Mouse (Mus musculus): ENCODE data around the gene Frmd4b. TPM values are rescaled to one million over a fixed set of nuclear protein-coding genes. Genes with fewer than 3 reads are reported as not detected.

The Frmd4b gene
- polyA plus RNA-seq, 1 experiment from 2014 or later = 7.7 TPM

DNA sequence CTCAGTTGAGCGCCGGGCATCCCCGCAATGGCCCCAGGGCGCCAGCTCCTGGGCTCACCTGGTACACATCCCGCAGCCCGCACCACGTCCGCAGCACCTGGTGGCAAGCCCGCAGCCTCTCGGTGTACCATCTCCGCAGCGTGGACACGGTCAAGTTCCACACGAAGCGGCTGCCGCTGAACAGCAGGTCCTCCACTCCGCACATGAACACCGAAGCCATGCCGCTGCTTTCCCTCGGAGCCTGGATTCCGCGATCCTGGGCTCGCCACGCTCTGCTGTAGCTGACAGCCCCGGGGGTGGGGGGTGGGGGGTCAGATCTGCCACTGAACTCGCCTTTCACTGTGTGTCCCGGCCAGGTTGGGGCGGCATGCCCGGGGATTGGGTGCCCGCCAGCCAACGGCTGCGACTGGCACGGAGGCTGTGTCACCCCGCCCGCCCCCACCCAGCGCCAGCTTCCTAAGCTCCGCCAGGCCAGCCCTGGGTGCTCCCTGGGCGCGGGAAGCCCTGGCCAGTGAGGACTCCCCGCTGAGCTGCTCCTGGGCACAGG is 129.7 kb downstream of the Frmd4b start:
- WGBS (ENCODE audit: insufficient replicate concordance) = 3% methylated on average over 40 of the region's 40 CpGs

DNA sequence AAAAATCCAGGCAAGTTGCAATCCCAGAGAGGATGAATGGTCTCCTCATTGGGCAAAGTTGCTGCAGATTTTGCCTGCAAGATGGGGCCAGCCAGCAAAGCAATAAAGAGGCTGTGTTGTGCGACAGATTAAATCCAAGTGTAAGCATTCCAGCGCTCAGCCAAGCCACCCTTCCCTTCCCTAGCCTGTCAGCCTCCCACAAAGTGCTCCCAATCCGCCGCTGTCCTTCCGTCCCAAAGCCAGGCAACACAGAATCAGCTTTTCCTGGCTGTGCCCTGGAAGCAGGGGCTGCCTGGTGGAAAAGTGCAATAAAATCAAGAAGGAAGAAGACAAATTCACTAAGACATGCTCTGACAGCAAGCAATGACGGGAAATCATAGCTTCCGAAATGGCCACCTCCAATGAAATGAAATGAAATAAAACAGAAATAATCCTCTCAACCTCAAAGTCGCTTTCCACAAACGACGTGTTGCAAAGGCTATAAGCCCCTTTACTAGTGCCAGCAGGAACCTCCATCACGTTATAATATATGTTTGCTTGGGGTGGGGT is 130.5 kb downstream of the Frmd4b start:
- Histone ChIP-seq H3K27ac (no peak overlapping the region), H3K36me3 (no peaks in the 10 kb centered on the region), H3K4me3 (peak overlapping the region; percentile 46), H3K27me3 (replicated peaks) (peaks cover 39% of the 10 kb centered on the region), H3K9ac (no peak overlapping the region), H3K9me3 (replicated peaks) (no peaks in the 10 kb centered on the region), H3K4me1 (0 out of 2 replicates have a peak, but pooled peaks cover 6% of the 10 kb centered on the region), H3K4me2 (peak overlapping the region; percentile 72)
- no peak for ATAC-seq
- 21% methylated on average over 11 of the region's 11 CpGs for WGBS (ENCODE audit: insufficient replicate concordance)

More for the DNA sequence above, 129.7 kb downstream of the Frmd4b start:
- Histone ChIP-seq H3K4me3 (peak overlapping the region; percentile 46), H3K4me2 (peak overlapping the region; percentile 72), H3K27me3 (replicated peaks) (peaks cover 39% of the 10 kb centered on the region), H3K9ac (peak overlapping the region; percentile 46; the same call in 1 of the 2 replicates), H3K4me1 (0 out of 2 replicates have a peak, but pooled peaks cover 6% of the 10 kb centered on the region), H3K27ac (no peak overlapping the region), H3K36me3 (no peaks in the 10 kb centered on the region), H3K9me3 (replicated peaks) (no peaks in the 10 kb centered on the region)
- no peak for ATAC-seq

DNA sequence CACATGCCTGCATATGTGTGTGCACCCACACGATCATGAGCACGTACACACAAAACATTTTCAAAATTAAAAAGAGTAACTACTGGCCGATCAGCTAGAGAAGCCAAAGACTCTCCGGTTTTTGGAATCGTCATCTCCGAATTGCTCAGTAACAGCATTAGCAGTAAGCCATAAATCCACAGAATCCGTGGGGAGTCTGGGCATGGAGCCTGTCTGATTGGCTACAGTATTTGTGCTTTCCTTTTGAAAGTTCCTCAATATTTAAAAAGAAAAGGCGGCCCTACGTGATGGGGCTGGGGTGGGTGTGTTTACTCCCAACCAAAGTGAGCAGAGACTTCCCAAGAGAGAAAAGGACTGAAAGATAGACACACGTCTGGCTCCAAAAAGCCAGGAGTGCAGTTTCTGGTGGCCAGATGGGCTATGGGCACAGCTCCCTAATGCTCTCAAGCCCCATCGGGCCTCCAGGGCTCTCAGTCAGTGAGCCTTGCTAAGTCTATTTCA is 131.4 kb downstream of the Frmd4b start:
- Histone ChIP-seq H3K27me3 (replicated peaks) (peaks cover 39% of the 10 kb centered on the region), H3K4me3 (no peak overlapping the region), H3K4me1 (0 out of 2 replicates have a peak, but pooled peaks cover 6% of the 10 kb centered on the region), H3K9ac (no peak overlapping the region), H3K27ac (no peak overlapping the region), H3K4me2 (no peak overlapping the region), H3K36me3 (no peaks in the 10 kb centered on the region), H3K9me3 (replicated peaks) (no peaks in the 10 kb centered on the region)
- ATAC-seq = no peak
- 75% methylated on average over 11 of the region's 11 CpGs for WGBS (ENCODE audit: insufficient replicate concordance)

DNA sequence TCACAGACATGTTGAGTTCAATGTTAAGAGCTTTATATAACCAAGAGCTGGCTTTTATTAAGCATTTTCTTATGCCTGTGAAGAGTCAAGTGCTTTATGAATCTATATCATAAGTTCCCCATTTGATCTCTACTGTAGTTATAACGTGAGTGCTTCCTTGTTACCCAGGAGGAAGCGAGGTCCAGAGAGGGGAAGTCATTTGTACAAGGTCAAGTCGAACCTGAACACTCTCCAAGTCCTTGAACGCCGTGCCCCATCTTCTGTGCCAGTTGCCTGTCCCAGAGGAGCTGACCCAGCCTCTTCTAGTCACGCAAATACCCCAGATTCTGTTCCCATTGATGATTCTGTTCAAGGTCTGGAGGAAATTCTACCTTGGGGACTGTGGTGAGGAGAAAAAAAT is 135.4 kb downstream of the Frmd4b start:
- WGBS (ENCODE audit: insufficient replicate concordance) = 41% methylated on average over 6 of the region's 6 CpGs
- H3K4me2 ChIP-seq = no peak overlapping the region
- H3K9ac ChIP-seq = no peak overlapping the region
- H3K27me3 ChIP-seq (replicated peaks) = peaks cover 15% of the 10 kb centered on the region
- no peaks in the 10 kb centered on the region for H3K9me3 ChIP-seq (replicated peaks)
- no peak overlapping the region for H3K27ac ChIP-seq
- H3K4me3 ChIP-seq = no peak overlapping the region
- no peaks in the 10 kb centered on the region for H3K4me1 ChIP-seq
- no peaks in the 10 kb centered on the region for H3K36me3 ChIP-seq
- ATAC-seq = no peak

DNA sequence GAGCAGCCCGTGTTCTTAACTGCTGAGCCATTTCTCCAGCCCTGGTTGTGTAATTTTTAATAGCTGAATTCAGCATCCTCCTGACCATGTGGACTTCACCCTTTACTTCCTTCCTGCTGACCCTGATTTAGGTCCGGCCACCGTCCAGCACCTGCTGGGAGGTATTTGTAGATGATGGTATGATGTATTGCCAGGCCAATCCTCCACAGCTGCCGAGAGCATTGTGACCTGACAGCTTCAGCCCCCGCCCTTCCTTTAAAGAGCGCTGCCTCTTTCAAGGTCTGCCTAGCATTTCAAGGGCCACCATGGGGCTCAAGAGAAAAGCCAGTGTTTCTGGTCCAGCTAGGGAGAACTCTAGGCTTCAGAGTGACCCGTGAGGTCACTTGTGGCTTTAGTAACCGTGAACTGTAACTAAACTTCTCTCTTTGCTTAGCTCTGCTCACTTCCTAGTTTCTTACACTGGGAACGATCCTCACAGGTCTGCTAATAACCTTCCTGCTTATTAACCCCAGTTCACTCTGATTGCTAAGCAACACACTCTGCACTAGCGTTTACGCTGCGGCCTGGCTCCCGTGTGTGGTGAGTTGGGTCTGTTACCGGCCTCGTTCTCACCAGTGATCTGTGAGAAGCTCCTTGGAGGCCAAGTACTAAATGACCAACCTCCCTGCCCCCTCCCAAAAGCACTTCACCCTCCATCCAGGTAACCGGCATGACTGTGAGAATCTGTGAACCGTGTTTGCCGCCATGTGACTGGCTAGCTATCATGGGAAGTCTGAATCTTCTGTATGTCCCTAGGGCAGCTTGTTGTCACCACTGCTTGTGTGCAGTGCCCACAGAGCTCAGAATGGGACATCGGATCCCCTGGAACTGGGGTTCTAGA is 138.1 kb downstream of the Frmd4b start:
- no peak for ATAC-seq
- Histone ChIP-seq H3K4me2 (no peak overlapping the region), H3K36me3 (no peaks in the 10 kb centered on the region), H3K9me3 (replicated peaks) (no peaks in the 10 kb centered on the region), H3K27me3 (replicated peaks) (no peaks in the 10 kb centered on the region; the same call in 1 of the 2 replicates), H3K27ac (no peak overlapping the region), H3K9ac (no peak overlapping the region), H3K4me1 (no peaks in the 10 kb centered on the region), H3K4me3 (no peak overlapping the region)
- WGBS (ENCODE audit: insufficient replicate concordance) = 60% methylated on average over 19 of the region's 19 CpGs

DNA sequence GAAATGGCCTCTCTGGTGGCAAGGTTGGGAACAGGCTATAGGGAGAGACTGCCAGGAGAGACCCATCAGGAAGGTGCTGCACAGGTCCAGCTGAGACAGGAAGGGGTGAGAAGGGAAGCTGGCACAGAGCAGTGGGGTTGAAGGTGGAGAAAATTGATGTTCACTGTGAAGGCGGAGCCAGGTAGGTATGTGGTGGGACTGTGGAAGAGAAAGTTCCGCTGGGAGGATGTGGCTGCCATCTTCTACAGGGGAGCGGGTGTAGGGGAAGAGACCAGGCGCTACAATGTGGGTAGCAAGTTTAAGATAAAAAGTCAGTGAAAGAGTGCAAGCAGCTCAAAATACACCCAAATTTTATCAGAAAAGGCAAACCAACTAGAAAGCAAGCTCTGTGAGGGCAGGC is 143.7 kb downstream of the Frmd4b start:
- H3K9me3 ChIP-seq (replicated peaks) = no peaks in the 10 kb centered on the region
- H3K9ac ChIP-seq = no peak overlapping the region
- peaks cover 11% of the 10 kb centered on the region for H3K4me1 ChIP-seq
- H3K4me2 ChIP-seq = no peak overlapping the region
- no peak overlapping the region for H3K4me3 ChIP-seq
- WGBS (ENCODE audit: insufficient replicate concordance) = 68% methylated on average over 4 of the region's 4 CpGs
- ATAC-seq = no peak
- no peak overlapping the region for H3K27ac ChIP-seq
- no peaks in the 10 kb centered on the region for H3K27me3 ChIP-seq (replicated peaks)
- H3K36me3 ChIP-seq = no peaks in the 10 kb centered on the region

DNA sequence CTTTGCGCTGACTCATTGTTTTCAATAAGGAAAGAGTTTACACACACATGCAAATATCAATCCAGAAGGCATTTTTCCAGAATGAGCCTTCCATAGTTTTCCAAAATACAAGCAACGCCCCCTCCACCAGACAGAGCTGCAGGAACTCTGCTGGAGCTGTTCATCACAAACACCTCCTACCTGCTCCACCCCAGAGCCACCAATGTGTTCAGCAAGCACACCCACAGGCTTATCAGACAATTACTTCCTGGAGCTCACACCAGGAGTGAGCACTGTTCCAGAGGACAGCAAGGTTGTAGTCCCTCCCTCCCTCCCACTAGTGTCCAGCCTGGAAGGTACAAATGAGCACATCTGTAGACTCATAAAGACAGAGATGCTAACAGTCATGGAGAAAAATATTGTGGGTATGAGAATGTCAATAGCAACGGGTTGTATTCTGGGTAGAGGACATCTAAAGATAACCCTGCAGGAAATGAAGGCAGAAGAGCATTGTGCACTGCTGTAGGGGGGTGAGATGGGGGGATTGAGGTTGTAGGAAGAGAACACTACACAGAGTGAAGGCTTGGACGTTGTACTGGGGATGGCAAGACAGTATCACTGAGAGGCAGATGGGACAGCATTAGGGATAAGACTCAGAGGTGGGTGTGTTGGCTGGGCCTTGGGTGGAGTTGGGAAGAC is 144.3 kb downstream of the Frmd4b start:
- ATAC-seq = no peak
- H3K36me3 ChIP-seq = no peaks in the 10 kb centered on the region
- H3K9me3 ChIP-seq (replicated peaks) = no peaks in the 10 kb centered on the region
- no peak overlapping the region for H3K4me2 ChIP-seq
- H3K9ac ChIP-seq = no peak overlapping the region
- H3K27me3 ChIP-seq (replicated peaks) = no peaks in the 10 kb centered on the region
- no peak overlapping the region for H3K27ac ChIP-seq
- H3K4me1 ChIP-seq = peaks cover 11% of the 10 kb centered on the region
- WGBS (ENCODE audit: insufficient replicate concordance) = 37% methylated on average over 4 of the region's 4 CpGs
- no peak overlapping the region for H3K4me3 ChIP-seq

DNA sequence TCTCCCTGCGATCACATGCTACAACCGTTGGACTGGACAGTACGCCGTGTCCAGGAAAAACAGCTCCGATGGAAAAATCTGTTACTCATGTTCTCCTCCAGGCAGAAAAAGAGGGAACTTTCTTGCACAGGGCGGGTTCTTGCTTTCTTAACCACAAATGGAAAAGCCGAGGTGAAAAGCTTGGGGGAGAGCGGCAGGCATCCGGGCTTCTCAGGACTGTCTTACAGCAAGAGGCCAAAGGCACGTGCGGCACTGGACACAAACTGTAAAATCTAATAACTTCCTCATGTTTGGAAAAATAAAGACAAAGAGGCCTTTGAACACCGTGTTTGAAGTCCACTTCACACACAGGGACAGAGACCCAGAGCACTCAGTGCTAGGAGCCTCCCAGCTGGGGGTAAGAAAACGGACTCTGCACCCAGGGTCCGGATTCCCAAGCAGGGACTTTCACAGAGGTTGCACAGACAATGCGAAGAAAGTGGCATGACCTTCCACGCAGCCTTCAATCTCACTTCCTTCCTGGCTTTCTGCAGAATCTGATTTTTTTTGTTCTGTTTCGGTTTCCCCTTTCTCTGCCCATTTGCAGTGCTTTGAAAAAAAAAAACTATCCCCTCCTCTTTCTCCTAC is 153.3 kb downstream of the Frmd4b start:
- Histone ChIP-seq H3K9ac (no peak overlapping the region), H3K4me3 (no peak overlapping the region), H3K4me2 (0 out of 2 replicates have a peak overlapping the region, but pooled peaks have one; percentile 1), H3K4me1 (peaks cover 4% of the 10 kb centered on the region; the same call in 1 of the 2 replicates), H3K27ac (no peak overlapping the region), H3K9me3 (replicated peaks) (no peaks in the 10 kb centered on the region), H3K36me3 (no peaks in the 10 kb centered on the region), H3K27me3 (replicated peaks) (peaks cover 4% of the 10 kb centered on the region; the same call in 1 of the 2 replicates)
- no peak for ATAC-seq
- 29% methylated on average over 17 of the region's 17 CpGs for WGBS (ENCODE audit: insufficient replicate concordance)

DNA sequence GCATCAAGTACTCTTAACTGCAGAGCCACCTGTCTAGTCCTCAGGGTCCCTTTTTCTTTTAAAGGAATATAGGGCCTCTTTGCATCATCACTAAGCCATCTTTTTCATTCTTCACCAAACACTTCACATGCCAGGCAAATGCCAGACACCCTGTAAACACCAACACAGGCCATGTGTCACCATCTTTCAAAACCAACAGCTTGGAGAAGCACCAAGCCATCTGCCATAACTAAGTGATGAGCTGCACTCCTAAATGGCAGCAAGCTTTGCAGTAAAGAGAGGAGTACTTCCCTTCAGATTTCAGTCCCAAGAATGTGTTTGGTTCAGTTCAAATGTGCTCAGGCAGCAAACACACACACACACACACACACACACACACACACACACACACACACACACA is 154.9 kb downstream of the Frmd4b start:
- no peak overlapping the region for H3K27ac ChIP-seq
- H3K4me1 ChIP-seq = peaks cover 4% of the 10 kb centered on the region; the same call in 1 of the 2 replicates
- no peak overlapping the region for H3K4me2 ChIP-seq
- no peak overlapping the region for H3K9ac ChIP-seq
- peaks cover 4% of the 10 kb centered on the region; the same call in 1 of the 2 replicates for H3K27me3 ChIP-seq (replicated peaks)
- no peak overlapping the region for H3K4me3 ChIP-seq
- no peak for ATAC-seq
- H3K36me3 ChIP-seq = no peaks in the 10 kb centered on the region
- no peaks in the 10 kb centered on the region for H3K9me3 ChIP-seq (replicated peaks)

DNA sequence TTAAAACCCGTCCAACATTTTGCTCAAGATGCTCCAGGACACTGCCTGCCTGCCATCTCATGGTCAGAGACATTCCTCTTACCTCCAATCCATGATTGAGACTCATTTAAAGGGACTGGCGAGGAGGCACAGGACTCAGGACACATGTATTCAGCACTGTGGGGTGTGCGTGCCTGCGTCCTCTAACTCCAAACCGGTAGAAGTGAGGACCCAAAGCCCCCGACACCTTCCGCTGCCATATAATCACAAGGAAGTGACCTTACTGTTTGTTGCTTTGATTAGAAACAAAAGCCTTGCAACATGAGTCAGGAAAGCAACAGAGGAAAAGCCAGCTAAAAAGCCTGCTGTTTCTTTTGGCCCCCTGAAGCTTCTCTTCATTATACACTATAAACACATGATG is 158.2 kb downstream of the Frmd4b start:
- H3K9ac ChIP-seq = no peak overlapping the region
- H3K9me3 ChIP-seq (replicated peaks) = no peaks in the 10 kb centered on the region
- H3K4me3 ChIP-seq = no peak overlapping the region
- ATAC-seq = no peak
- H3K36me3 ChIP-seq = no peaks in the 10 kb centered on the region
- H3K4me1 ChIP-seq = peaks cover 4% of the 10 kb centered on the region; the same call in 1 of the 2 replicates
- H3K4me2 ChIP-seq = no peak overlapping the region
- no peak overlapping the region for H3K27ac ChIP-seq
- H3K27me3 ChIP-seq (replicated peaks) = peaks cover 8% of the 10 kb centered on the region; the same call in 1 of the 2 replicates
- WGBS (ENCODE audit: insufficient replicate concordance) = 34% methylated on average over 7 of the region's 7 CpGs

DNA sequence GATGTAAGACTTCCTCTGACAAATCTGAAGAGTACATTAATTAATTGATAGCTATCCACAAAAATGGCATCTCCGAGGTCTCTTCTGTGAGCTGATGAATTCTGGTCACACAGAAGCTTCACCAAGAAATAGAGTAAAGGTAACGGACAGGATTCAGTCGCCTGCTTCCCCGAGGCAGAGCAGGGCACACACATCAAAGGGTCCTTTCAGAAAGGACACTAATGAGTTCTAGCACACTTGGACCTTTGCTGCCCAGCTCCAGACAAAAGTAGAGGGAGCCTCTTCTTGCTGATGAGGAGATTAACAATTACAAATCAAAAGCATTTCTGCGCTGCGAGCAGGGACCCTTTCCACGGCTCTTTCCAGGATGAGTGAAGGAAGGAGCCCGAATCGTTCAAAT is 159.0 kb downstream of the Frmd4b start:
- Histone ChIP-seq H3K9me3 (replicated peaks) (no peaks in the 10 kb centered on the region), H3K4me3 (no peak overlapping the region), H3K4me2 (no peak overlapping the region)

More for the DNA sequence above, 159.0 kb downstream of the Frmd4b start:
- no peak overlapping the region for H3K27ac ChIP-seq
- H3K9ac ChIP-seq = no peak overlapping the region
- ATAC-seq = no peak
- no peaks in the 10 kb centered on the region; the same call in 1 of the 2 replicates for H3K4me1 ChIP-seq
- H3K27me3 ChIP-seq (replicated peaks) = 0 out of 2 replicates have a peak, but pooled peaks cover 4% of the 10 kb centered on the region
- no peaks in the 10 kb centered on the region for H3K36me3 ChIP-seq
- WGBS (ENCODE audit: insufficient replicate concordance) = 40% methylated on average over 9 of the region's 9 CpGs

All from liver, embryonic 12.5 days (tissue).